Mouse (Mus musculus): ENCODE results near the gene Hist1h4f.
"Not testable (repeated sequence)": the region's sequence is repeated elsewhere in the genome, so short reads cannot be mapped to it uniquely, and the experiment has no call there.

The Hist1h4f gene

DNA sequence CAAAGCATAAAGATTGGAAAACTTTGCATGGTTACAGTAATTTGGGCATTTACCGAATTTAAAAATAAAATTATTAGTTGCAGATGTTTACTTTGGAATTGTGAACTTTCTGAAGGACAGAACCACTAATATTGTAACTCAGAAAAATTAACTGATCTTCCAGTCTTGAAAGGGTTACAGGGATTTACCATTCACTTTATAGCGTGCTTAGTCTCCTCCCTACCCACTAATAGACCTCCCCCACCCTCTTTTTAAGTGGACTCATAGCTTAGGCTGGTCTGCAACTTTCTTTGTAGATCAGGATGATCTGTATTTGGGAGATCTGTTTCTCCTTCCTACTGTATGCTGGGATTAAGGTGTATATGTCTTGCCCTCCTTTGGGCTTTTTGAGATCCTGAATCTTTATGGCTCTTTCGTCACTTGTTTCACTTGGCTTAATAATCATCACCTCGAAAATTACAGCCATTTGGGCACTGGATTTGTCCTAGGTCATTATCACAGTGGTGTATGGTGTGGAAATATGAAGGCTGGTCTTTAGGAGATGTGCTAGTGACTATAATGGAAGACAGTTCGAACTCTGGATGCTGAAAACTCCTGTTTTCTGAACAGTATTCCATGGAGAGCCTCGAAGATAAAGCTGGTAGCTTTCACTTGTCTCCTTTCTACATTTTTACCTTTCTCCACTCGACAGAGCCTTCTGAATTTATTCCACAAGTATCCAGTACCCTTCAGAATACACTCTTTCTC is 15.2 kb downstream of the Hist1h4f start:
- in situ Hi-C loops (cut with MboI; ENCODE audit: low sequenced_read_pairs) = no loop called here

DNA sequence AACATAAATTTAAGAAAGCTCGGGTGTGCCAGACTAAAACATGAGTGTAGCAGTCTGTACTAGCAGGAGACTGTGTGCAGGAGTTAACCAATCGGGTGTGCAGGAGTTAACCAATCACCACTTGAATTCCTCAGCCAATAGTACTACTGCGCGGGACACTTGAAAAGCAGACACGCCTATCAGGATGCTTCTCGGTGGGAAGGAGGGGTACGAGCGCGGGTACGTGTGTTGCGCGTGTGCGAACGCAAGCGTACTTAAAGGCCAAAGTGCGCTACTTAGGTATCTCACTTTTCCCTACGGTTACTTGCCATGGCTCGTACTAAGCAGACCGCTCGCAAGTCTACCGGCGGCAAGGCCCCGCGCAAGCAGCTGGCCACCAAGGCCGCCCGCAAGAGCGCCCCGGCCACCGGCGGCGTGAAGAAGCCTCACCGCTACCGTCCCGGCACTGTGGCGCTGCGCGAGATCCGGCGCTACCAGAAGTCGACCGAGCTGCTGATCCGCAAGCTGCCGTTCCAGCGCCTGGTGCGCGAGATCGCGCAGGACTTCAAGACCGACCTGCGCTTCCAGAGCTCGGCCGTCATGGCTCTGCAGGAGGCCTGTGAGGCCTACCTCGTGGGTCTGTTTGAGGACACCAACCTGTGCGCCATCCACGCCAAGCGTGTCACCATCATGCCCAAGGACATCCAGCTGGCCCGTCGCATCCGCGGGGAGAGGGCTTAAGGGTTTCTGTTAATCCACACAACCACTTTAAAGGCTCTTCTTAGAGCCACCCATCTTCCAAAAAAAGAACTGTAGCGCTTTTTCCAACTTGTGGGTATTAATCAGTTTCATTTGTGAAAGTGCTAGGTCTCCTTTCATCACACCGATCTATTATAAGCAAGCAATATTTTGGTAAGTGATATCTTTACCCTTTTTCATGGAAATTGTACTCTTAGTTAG is 16.0 kb downstream of the Hist1h4f start, which contains the start of gene Hist1h3g:
TSS of gene Hist1h3g (plus strand) at position 286 of the 939 bp plus-strand sequence.
- in situ Hi-C loops (cut with MboI; ENCODE audit: low sequenced_read_pairs) = not testable (repeated sequence)

DNA sequence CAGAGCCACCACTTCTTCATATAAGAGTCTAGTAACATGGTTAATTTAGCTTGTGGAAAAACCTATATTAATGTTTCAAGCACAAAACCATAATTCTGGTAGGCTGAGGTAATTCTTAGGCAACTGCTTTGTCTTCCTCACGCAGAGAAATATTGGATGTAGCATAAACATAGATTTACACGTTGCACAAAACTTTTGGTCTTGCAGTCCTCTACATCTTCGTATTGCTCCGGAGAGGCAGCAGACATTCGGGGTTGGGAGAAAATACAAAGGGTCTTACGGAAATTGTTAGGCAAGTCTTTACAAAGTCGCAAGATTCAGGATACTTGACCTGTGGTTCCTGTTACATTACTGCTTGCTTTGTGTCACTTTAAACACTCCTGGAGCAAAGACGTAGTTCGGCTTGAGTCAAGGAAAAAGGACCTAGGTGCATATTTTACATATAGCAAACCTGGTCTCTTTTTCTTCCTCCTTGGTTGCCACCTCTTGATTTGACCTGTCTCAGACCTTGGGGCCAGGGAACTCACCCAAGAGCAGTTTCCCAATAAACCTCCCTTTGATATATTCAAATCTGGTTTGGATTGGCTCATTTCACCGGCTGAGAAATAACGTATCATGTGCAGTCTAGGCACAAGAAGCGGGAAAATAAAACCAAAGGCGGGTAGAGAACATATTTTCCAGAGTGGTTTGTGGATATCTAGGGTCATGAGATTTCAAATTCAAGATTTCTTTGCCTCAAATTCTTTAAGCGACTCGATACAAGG is 16.9 kb downstream of the Hist1h4f start:
- in situ Hi-C loops (cut with MboI; ENCODE audit: low sequenced_read_pairs) = no loop called here

DNA sequence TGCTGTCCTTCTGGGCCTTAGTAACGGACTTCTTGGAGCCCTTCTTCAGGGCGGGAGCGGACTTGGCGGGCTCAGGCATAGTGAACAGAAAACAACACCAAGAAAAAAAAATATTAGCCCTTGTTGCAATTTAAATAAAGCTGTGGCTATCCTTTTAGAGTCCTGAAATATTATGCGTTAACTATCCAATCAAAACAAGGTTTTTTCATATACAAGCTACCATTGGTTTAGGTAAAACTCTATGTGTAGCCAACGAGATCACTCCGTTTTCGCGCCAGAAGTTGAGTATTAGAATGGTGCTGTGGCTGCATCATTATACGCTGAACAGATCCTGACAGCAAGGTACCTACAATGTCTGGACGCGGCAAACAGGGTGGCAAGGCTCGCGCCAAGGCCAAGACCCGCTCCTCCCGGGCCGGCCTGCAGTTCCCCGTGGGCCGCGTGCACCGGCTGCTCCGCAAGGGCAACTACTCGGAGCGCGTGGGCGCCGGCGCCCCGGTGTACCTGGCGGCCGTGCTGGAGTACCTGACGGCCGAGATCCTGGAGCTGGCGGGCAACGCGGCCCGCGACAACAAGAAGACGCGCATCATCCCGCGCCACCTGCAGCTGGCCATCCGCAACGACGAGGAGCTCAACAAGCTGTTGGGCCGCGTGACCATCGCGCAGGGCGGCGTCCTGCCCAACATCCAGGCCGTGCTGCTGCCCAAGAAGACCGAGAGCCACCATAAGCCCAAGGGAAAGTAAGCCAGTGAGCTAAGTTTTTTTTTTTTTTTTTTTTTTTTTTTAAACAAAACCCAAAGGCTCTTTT is 17.7 kb downstream of the Hist1h4f start, which contains the start of gene Hist1h2af:
TSS of gene Hist1h2af (plus strand) at position 347 of the 808 bp plus-strand sequence.
- in situ Hi-C loops (cut with MboI; ENCODE audit: low sequenced_read_pairs) = not testable (repeated sequence)

DNA sequence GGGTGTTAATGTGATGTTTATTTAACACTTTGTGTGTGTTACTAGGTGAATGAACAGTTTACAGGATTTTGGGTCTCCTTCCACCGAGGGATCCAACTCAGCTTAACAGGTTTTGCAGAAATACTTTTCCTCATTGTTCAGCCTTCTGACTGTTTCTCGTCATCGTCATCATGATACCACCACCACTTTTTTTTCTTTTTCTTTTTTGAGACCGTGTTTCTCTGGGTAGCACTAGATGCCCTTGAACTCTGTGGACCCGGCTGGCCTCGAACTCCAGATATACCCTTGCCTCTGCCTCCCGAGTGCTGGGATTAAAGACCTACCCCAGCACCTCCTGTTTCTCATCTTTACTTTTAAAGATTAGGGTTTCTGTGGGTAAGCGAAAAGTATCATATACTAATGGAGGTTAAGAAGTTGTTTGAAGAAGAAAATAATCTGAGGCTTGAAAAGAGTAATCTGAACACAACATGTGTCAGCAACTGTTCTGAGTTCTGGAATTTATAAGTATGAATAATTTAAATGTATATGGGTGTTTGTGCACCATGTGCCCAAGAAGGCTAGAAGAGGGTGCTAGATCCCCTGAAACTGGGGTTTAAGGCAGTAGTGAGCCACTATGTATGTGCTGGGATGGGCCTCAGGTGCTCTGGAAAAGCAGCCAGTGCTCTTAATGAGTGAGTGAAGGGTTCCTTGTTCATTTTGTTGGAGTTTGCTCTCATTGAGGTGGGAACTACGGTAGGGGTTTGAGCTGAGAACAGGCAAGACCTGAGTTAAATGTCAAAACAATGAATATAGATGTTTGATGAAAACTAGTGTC is 19.0 kb downstream of the Hist1h4f start:
- in situ Hi-C loops (cut with MboI; ENCODE audit: low sequenced_read_pairs) = no loop called here

DNA sequence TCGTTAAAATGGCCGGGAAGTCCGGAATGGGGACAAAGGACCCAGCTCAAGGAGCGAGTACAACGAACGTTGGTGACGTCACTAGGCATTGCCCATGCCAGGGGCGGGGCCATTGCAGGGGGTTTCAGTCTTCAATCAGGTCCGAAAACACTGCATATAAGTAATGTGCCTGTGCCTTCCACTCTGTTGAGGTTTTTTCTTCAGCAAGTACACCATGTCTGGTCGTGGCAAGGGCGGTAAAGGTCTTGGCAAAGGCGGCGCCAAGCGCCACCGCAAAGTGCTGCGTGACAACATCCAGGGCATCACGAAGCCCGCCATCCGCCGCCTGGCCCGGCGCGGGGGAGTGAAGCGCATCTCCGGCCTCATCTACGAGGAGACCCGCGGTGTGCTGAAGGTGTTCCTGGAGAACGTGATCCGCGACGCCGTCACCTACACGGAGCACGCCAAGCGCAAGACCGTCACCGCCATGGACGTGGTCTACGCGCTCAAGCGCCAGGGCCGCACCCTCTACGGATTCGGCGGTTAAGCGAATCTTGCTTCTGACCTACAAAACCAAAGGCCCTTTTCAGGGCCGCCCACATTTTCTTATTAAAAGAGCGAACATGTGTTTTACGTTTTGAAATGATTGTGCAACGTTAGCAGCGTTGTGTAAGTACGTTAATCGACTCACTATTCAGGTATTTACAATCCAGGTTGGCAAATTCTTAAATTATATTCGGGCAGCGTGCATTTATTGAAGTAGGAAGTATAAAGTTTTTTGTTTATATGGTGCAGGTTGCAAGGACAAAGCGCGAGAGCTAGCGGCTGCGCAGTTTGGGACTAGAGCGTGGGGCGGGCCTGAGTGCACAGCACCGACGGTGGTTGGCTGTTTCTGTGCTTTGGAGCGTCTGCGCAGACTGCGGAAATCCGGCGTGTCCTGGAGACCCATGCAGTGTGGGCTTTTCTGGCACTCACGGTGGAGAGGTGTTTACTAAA is 20.3 kb downstream of the Hist1h4f start, which contains the start of gene Hist1h4h:
TSS of gene Hist1h4h (plus strand) at position 150 of the 975 bp plus-strand sequence.
- in situ Hi-C loops (cut with MboI; ENCODE audit: low sequenced_read_pairs) = no loop called here

DNA sequence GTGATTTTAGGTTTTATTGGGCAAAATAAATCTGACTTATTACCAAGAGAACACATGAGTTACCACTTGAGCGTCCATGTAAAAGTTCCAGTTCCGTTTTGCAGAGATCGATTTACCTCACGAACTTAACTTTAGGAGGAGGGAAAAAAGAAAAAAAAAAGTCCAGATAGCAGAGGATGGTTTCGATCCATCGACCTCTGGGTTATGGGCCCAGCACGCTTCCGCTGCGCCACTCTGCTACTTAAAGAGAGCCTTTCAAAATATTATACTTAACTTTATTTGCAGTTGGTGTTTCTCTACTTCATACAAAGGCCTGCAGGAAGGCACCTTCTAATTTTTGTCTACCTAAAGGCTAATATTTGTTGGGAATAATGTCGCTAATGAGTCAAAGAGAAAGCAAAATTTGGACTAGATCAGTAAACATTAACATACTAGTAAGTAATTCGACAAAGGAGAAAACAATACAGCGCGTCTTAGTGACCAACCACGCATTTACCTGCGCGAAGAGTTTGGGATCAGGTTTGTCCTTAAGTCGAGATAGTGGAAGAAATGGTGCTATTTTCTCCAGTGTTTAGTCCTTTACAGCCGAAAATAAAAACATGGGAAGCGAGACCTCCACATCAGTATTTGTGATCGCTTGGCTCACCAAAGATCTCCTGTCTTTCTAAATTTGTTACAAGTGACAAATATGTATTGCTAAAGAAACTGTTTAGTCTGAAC is 21.1 kb downstream of the Hist1h4f start:
- in situ Hi-C loops (cut with MboI; ENCODE audit: low sequenced_read_pairs) = no loop called here

DNA sequence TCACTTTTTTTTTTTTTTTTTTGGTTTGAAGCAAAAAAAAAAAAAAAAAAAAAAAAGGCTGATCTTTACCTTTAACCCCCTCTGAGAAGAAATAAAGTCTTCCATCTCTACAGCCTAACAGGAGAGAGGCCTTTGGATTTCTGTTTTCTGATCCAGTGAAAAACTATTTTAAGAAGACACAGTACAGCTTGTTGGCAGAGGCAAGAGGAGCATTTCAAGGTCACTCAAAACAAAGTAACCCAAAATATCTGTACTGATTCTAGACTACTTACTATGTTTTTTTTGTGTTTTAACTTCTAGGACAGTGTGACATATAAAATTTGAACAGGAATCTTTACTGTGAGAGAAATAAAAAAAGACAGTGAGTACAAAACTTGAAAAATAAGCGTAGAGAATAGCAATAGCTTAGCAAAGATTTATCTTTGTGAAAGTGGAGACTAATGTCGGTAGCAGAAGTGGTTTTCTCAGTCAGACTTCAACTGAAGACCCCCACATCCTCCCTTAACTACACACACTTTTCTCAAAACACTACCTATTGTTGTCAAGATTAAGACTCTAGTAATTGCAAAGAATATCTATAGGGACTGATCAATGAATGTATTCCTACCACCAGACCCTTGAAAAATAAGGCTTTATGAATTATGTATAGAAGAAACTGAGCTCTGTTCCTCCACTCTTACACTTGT is 21.8 kb downstream of the Hist1h4f start:
- in situ Hi-C loops (cut with MboI; ENCODE audit: low sequenced_read_pairs) = loop anchor here (10.0 kb wide), 1 partner anchor 1495 kb away; the partner anchor contains the start of genes Hist1h2ah and Hist1h2bk

DNA sequence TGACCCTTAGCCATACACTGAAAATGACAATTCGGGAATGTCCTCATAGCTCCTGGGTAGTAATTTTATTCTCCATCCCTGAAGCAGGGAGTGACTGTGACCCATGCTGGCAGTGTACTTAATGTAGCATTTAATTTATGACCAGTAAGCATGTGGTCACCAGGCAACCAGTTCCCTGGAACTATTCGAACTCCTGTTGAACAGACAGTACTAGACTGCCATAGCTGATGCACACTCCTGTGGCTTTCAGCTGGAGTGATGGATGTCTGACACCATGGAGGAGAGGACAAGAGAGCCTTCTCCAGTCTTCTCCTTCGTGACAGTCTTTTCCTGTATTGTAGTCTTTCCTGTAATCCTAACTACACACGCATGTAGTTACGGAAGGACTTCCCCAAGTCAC is 22.4 kb downstream of the Hist1h4f start:
- in situ Hi-C loops (cut with MboI; ENCODE audit: low sequenced_read_pairs) = loop anchor here (10.0 kb wide), 1 partner anchor 1494 kb away; the partner anchor contains the start of genes Hist1h2ah and Hist1h2bk

DNA sequence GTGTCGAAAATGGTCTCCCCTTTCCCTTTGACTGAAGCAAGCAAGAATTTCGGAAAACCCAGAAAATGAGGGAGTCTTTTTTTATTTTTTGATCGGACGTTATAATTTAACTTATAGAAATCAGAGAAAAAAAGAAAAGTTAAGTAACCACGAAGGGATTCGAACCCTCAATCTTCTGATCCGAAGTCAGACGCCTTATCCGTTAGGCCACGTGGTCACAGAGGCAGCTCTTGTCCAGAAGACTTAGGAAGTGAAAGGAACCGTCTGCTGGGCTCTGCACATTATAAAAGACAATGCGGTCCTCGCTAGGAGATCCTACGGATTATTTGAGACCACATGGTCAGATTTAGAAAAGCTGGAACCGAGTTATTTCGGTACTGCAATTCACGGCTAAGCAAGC is 25.1 kb downstream of the Hist1h4f start:
- in situ Hi-C loops (cut with MboI; ENCODE audit: low sequenced_read_pairs) = loop anchor here (10.0 kb wide), 1 partner anchor 1492 kb away; the partner anchor contains the start of genes Hist1h2ah and Hist1h2bk

DNA sequence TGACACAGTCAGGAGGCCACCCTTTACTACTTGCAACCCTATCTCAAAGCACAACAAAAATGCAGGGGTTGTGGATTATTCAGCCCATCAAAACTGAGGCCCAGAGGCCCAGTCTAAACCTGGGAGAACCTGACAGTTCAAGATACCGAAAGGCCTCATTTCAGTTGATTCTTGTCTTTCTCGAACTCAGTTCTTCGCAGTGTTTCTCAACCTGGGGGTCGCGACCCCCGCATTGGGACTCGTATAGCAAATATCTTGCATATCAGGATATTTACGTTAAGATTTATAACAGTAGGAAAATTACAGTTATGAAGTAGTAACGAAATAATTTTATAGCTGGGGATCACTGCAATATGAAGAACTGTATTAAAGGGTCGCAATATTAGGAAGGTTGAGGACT is 25.5 kb downstream of the Hist1h4f start:
- in situ Hi-C loops (cut with MboI; ENCODE audit: low sequenced_read_pairs) = loop anchor here (10.0 kb wide), 1 partner anchor 1491 kb away; the partner anchor contains the start of genes Hist1h2ah and Hist1h2bk

DNA sequence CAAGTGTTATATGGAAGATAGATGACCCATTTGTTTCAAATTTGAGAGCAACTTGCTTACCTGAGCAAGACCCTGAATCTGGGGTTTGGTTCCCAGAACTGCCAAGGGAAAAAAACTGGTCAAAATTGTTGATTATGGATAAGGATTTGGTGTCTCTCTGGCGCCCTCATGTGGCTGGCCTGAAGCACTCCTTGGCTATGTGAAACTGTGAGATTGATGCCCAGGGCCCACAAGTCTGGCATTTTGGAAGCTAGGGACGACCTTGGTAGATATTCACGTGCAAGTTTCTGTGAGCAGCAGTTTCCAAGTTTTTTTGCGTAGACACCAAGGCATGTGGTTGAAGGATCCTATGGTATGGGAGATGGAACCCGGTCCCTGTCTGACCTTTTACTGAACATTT is 26.8 kb downstream of the Hist1h4f start:
- in situ Hi-C loops (cut with MboI; ENCODE audit: low sequenced_read_pairs) = loop anchor here (10.0 to 25.0 kb wide), 2 partner anchors 1490 to 1587 kb away; partner anchors contain the start of genes Hist1h2ah, Hist1h2bk and Zfp184

DNA sequence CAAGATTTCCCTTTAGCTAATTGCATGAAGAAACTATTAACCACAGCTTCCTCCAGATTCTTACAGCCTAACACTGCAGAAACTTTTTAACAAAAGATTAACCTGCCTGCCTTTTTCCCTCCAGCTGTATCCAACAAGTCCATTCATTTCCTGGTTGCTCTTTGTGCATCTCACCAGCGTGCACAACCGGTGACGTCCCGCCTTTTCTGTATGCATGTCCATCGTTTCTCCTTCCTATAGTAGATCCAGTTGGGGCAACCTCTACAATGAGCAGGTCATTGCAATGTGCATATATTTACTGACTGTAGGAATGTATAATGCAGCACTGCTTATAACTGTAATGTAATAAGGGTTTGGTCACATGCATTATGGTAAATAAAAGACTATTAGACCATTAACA is 27.5 kb downstream of the Hist1h4f start:
- in situ Hi-C loops (cut with MboI; ENCODE audit: low sequenced_read_pairs) = loop anchor here (10.0 to 25.0 kb wide), 2 partner anchors 1489 to 1587 kb away; partner anchors contain the start of genes Hist1h2ah, Hist1h2bk and Zfp184

DNA sequence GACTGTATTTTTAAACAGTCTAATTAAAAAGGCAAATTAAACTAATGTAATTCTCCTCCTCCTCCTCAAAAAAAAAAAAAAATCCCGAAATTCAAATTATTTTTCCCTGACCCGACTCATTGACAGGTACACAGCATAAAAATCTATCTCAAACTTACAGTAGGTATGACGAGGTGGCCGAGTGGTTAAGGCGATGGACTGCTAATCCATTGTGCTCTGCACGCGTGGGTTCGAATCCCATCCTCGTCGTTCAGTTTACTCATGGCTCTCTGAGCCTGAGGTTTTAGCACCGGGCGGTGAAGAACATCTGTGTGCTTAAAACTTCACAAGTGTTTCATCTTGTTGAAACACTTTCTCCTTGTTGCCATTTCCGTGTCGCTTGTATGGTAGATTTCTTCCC is 29.7 kb downstream of the Hist1h4f start:
- in situ Hi-C loops (cut with MboI; ENCODE audit: low sequenced_read_pairs) = loop anchor here (10.0 to 25.0 kb wide), 2 partner anchors 1487 to 1584 kb away; partner anchors contain the start of genes Hist1h2ah, Hist1h2bk and Zfp184

DNA sequence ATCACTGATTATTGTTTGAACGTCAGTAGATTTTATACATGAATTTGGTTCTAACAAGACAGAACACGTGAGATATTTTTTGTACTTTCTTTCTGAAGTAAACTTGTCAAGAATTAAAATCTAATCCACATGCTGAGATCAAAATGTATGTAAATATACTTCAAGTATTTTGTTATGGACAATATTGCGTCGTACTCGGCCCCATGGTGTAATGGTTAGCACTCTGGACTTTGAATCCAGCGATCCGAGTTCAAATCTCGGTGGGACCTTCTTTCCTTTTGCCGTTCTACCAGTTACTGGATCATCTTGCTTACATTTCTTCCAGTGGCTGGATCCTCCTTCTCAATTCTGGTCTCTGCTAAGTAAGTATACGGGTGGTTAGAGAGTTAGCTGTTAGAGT is 32.0 kb downstream of the Hist1h4f start:
- in situ Hi-C loops (cut with MboI; ENCODE audit: low sequenced_read_pairs) = loop anchor here (5.0 to 25.0 kb wide), 2 partner anchors 87 to 1582 kb away; partner anchors contain the start of gene Zfp184

DNA sequence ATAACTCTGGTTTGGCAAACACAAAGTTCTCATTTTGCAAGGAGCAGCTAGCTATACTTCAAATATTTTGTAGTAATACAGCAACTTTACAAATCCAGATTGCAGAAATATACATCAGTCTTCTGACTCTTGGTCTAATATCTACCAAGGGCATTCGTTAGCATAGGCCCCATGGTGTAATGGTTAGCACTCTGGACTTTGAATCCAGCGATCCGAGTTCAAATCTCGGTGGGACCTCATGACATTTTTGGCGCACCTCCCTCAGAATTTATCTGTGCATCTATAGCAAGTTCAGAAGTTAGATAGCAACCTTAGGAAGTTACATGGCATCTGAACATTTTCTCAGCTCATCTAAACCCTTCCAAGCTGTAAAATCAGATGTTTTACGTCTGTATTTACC is 32.6 kb downstream of the Hist1h4f start:
- in situ Hi-C loops (cut with MboI; ENCODE audit: low sequenced_read_pairs) = loop anchor here (5.0 to 25.0 kb wide), 2 partner anchors 87 to 1582 kb away; partner anchors contain the start of gene Zfp184
